ENCODE assay signal across 18 mouse cellular contexts in genomic region chr6:6070015-6070414, GRCm38 (mm10).
"Had no signal": no experiment of that assay in that cellular context is flagged by ENCODE, and none has a peak within 500 bp of the region (broad histone marks: within the 10 kb centered on the region; RNA-seq: fewer than 3 reads in every experiment).

No protein-coding gene starts in this region.

- H3K9me3 ChIP-seq: lung, embryonic 15.5 days; megakaryocyte, embryonic 14.5 days; midbrain, embryonic 12.5 days had no signal

- H3K36me3 ChIP-seq: lung, embryonic 15.5 days; midbrain, embryonic 12.5 days had no signal

- DNase-seq: kidney, adult 2 months; kidney, postnatal 25 days; layer of hippocampus, adult 9-11 months; layer of hippocampus, postnatal 36 days; lung, adult 18-20 months; lung, postnatal 10 days; lung, postnatal 36 days; thymus, adult 18-20 months; thymus, postnatal 14 days; thymus, postnatal 4 days had no signal

- ATAC-seq: intestine, postnatal 0 days had no signal

- H3K4me2 ChIP-seq: lung, embryonic 15.5 days; midbrain, embryonic 12.5 days had no signal

- H3K27me3 ChIP-seq: lung, embryonic 15.5 days; megakaryocyte, embryonic 14.5 days; midbrain, embryonic 12.5 days had no signal

- H3K9ac ChIP-seq: liver, embryonic 14.5 days; lung, embryonic 15.5 days; midbrain, embryonic 12.5 days had no signal

- H3K4me1 ChIP-seq: lung, embryonic 15.5 days had no signal

- H3K27ac ChIP-seq: kidney, postnatal 0 days; layer of hippocampus, adult 2 months; left cerebral cortex, adult 2 months; liver, embryonic 14.5 days; lung, embryonic 15.5 days; midbrain, embryonic 12.5 days had no signal

- H3K4me3 ChIP-seq: layer of hippocampus, adult 2 months; left cerebral cortex, adult 2 months; lung, embryonic 15.5 days; megakaryocyte, embryonic 14.5 days; midbrain, embryonic 12.5 days had no signal
